Mouse (Mus musculus): ENCODE measurements around the gene Pla2g6.

GRCm38 (mm10) chr15:79361023-79361422 lies 32.8 kb upstream of the Pla2g6 start:
- TF ChIP-seq CTCF (IDR thresholded peaks at IDR 0.05; ENCODE audit: low read depth): no peak
- no peak for TF ChIP-seq EP300 (IDR thresholded peaks at IDR 0.05; ENCODE audit: low read depth)

Data from heart, postnatal 0 days (tissue).